Comparison of ENCODE assay signal across 23 mouse cellular contexts in the genomic region with DNA sequence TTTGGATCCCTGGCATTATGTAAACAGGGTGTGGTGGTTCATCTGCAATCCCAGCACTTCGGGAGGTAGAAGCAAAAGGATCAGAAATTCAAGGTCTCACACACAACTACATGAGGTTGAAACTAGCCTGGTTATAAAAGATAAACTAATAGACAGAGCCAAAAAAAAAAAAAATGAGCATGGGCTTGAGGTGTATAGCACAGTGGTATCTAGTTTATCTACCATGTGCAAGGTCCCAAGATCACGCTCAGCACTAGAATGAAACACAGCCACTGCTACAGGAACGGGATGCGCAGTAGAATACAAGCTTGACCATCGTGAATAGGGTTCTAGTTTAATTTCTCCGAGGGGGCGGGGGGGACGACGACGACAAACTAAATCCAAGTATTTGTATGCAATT. TPM values are rescaled to one million over a fixed set of nuclear protein-coding genes. Genes with fewer than 3 reads are reported as not detected.
DNase-seq lines count a peak whose midpoint lies in the region; ATAC-seq lines count a peak whose summit lies in the region.
"Had no signal": no experiment of that assay in that cellular context is flagged by ENCODE, and none has a peak within 500 bp of the region (broad histone marks: within the 10 kb centered on the region; RNA-seq: fewer than 3 reads in every experiment).

No protein-coding gene starts in this region.

- no peaks in the 10 kb centered on the region for H3K9me3 ChIP-seq in forebrain, embryonic 11.5 days (ENCODE audit: control insufficient read depth, low read length)
- no peaks in the 10 kb centered on the region for H3K9me3 ChIP-seq in forebrain, embryonic 16.5 days (ENCODE audit: control insufficient read depth, low read length)
- no peaks in the 10 kb centered on the region for H3K9me3 ChIP-seq in liver, embryonic 13.5 days (replicated peaks)
- H3K9me3 ChIP-seq in liver, embryonic 12.5 days (replicated peaks): 0 out of 2 replicates have a peak, but pooled peaks cover 3% of the 10 kb centered on the region
- H3K9me3 ChIP-seq: forebrain, embryonic 10.5 days; heart, embryonic 10.5 days had no signal

- no peak overlapping the region for H3K4me2 ChIP-seq in forebrain, embryonic 11.5 days (ENCODE audit: low read depth, low read length, severe bottlenecking)
- H3K4me2 ChIP-seq in forebrain, embryonic 16.5 days (ENCODE audit: low read length): no peak overlapping the region
- no peak overlapping the region for H3K4me2 ChIP-seq in liver, embryonic 13.5 days
- H3K4me2 ChIP-seq in liver, embryonic 12.5 days: no peak overlapping the region
- H3K4me2 ChIP-seq: hindbrain, embryonic 14.5 days had no signal

- no peaks in the 10 kb centered on the region for H3K27me3 ChIP-seq in forebrain, embryonic 11.5 days (ENCODE audit: control insufficient read depth, insufficient read depth, low read length)
- H3K27me3 ChIP-seq in forebrain, embryonic 16.5 days (replicated peaks; ENCODE audit: control insufficient read depth, insufficient read depth, low read length): no peaks in the 10 kb centered on the region
- H3K27me3 ChIP-seq in liver, embryonic 13.5 days: no peaks in the 10 kb centered on the region
- H3K27me3 ChIP-seq in liver, embryonic 12.5 days (replicated peaks): no peaks in the 10 kb centered on the region
- H3K27me3 ChIP-seq: Patski had no signal

- no peak overlapping the region for H3K9ac ChIP-seq in forebrain, embryonic 11.5 days (ENCODE audit: low read length)
- H3K9ac ChIP-seq in forebrain, embryonic 16.5 days (replicated peaks; ENCODE audit: low read depth, low read length): no peak overlapping the region
- H3K9ac ChIP-seq in liver, embryonic 13.5 days: no peak overlapping the region
- H3K9ac ChIP-seq in liver, embryonic 12.5 days: no peak overlapping the region
- H3K9ac ChIP-seq: hindbrain, embryonic 14.5 days had no signal

- no peak overlapping the region for H3K4me3 ChIP-seq in forebrain, embryonic 11.5 days (ENCODE audit: low read depth, low read length)
- H3K4me3 ChIP-seq in forebrain, embryonic 16.5 days (replicated peaks; ENCODE audit: low read length): no peak overlapping the region
- no peak overlapping the region for H3K4me3 ChIP-seq in liver, embryonic 13.5 days (replicated peaks)
- H3K4me3 ChIP-seq in liver, embryonic 12.5 days: no peak overlapping the region
- H3K4me3 ChIP-seq: forebrain, embryonic 10.5 days; heart, embryonic 10.5 days had no signal

- no peaks in the 10 kb centered on the region for H3K36me3 ChIP-seq in forebrain, embryonic 11.5 days (ENCODE audit: control insufficient read depth, insufficient read depth, low read length)
- H3K36me3 ChIP-seq in forebrain, embryonic 16.5 days (ENCODE audit: control insufficient read depth, insufficient read depth): no peaks in the 10 kb centered on the region
- no peaks in the 10 kb centered on the region for H3K36me3 ChIP-seq in liver, embryonic 13.5 days
- H3K36me3 ChIP-seq in liver, embryonic 12.5 days: peaks cover 5% of the 10 kb centered on the region; the same call in 1 of the 2 replicates
- H3K36me3 ChIP-seq: forebrain, embryonic 10.5 days had no signal

- peak; percentile 4 for DNase-seq in forebrain, embryonic 11.5 days (ENCODE audit: low spot score)
- DNase-seq in liver, embryonic 13.5 days: no peak
- no peak for DNase-seq in layer of hippocampus, postnatal 36 days
- DNase-seq in Muller cell, postnatal 12 days (ENCODE audit: inconsistent ontology term): no peak
- DNase-seq: adrenal gland, postnatal 10 days; cerebellum, adult 11 months; cerebellum, adult 9-10 months; cerebellum, postnatal 14 days; gastrocnemius, postnatal 25 days; heart, adult 18-20 months; heart, postnatal 10 days; heart, postnatal 36 days had no signal

- no peak overlapping the region for H3K27ac ChIP-seq in forebrain, embryonic 11.5 days (ENCODE audit: low read depth, low read length)
- no peak overlapping the region for H3K27ac ChIP-seq in forebrain, embryonic 16.5 days (ENCODE audit: low read length)
- H3K27ac ChIP-seq in liver, embryonic 13.5 days: peak overlapping the region; percentile 12; the same call in 1 of the 2 replicates
- H3K27ac ChIP-seq in liver, embryonic 12.5 days: no peak overlapping the region
- H3K27ac ChIP-seq: forebrain, embryonic 10.5 days; hindbrain, embryonic 14.5 days; hindbrain, postnatal 0 days had no signal

- no peak for ATAC-seq in forebrain, embryonic 11.5 days (replicated peaks; ENCODE audit: low FRiP score)
- ATAC-seq in forebrain, embryonic 16.5 days: no peak
- no peak for ATAC-seq in liver, embryonic 13.5 days (ENCODE audit: low read depth)
- no peak for ATAC-seq in liver, embryonic 12.5 days
- ATAC-seq in megakaryocyte-erythroid progenitor cell, adult 5-6 weeks (replicated peaks; ENCODE audit: low FRiP score, low TSS enrichment, poor library complexity, severe bottlenecking): peak; percentile 43
- ATAC-seq: forebrain, embryonic 14.5 days; hindbrain, postnatal 0 days; inflammation-experienced regulatory T-cells, adult 6 months; intestine, embryonic 16.5 days; Patski had no signal

- 93% methylated on average over 10 of the region's 10 CpGs for WGBS in forebrain, embryonic 11.5 days
- 97% methylated on average over 10 of the region's 10 CpGs for WGBS in forebrain, embryonic 16.5 days
- WGBS in liver, embryonic 13.5 days (ENCODE audit: insufficient replicate concordance): 62% methylated on average over 10 of the region's 10 CpGs
- 68% methylated on average over 10 of the region's 10 CpGs for WGBS in liver, embryonic 12.5 days (ENCODE audit: insufficient replicate concordance)

- peaks cover 12% of the 10 kb centered on the region; the same call in 1 of the 2 replicates for H3K4me1 ChIP-seq in forebrain, embryonic 11.5 days (replicated peaks; ENCODE audit: control insufficient read depth, insufficient read depth, low read length)
- H3K4me1 ChIP-seq in forebrain, embryonic 16.5 days (replicated peaks; ENCODE audit: control insufficient read depth, insufficient read depth, low read length): peaks cover 26% of the 10 kb centered on the region
- peaks cover 71% of the 10 kb centered on the region for H3K4me1 ChIP-seq in liver, embryonic 13.5 days (replicated peaks)
- H3K4me1 ChIP-seq in liver, embryonic 12.5 days: peaks cover 66% of the 10 kb centered on the region

RNA-seq across cellular contexts. Expression of a gene that starts 3.7 kb away (rescaled TPM):
- polyA plus RNA-seq in forebrain, embryonic 11.5 days (2014; fragmentation: Nextera tagmentation; extraction: Ambion mirVana): 63.0 and 71.4 TPM in 2 replicates
- 188 and 194 TPM in 2 replicates for polyA plus RNA-seq in forebrain, embryonic 16.5 days (2015; fragmentation: Nextera tagmentation; extraction: Ambion mirVana)
- 56.7 and 63.5 TPM in 2 replicates for polyA plus RNA-seq in liver, embryonic 13.5 days (2015; fragmentation: Nextera tagmentation; extraction: Ambion mirVana)
- 78.6 and 89.6 TPM in 2 replicates for polyA plus RNA-seq in liver, embryonic 12.5 days (2016; fragmentation: Nextera tagmentation; extraction: Ambion mirVana)
- 70.1 and 74.4 TPM in 2 replicates for total RNA-seq in megakaryocyte-erythroid progenitor cell, adult 5-6 weeks (2014; fragmentation: Nextera tagmentation)
- 40.7 and 73.1 TPM in 2 replicates for total RNA-seq in megakaryocyte-erythroid progenitor cell, adult 5-6 weeks (2017)
- total RNA-seq in layer of hippocampus, postnatal 36 days (2021): 100 to 1,000 TPM; 181 to 192 TPM
